Mouse (Mus musculus) T-cell, adult 2 months (primary cell): ENCODE results near the gene Cux1.

Experiments
- DNase-seq: peaks from one replicate; pipeline ENCODE4 v3.0.0; 2022; ENCODE audit warnings: low spot score

Cux1 gene

GRCm38 (mm10) chr5:136372276-136372675, 195.0 kb downstream of the Cux1 start:
- DNase-seq, result no peak

DNA sequence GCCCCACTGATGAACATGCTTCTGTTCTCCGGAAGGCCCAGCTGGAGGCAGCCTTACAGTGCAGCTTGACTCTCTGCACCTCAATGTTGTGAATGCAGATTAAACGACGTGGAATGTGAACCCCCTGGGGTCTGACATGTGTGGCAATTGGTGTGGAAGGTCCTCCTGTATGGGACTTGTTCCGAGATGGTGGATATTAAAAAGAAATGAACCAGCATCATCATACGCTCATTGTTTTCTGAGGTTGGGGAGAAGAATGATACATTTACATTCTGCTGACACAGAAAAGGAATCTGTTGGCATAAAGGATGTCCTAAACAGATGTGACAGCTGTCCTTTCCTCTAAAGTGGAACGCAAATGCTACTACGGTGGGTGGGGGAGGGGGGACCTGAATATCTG, 203.9 kb downstream of the Cux1 start:
- no peak for DNase-seq

GRCm38 (mm10) chr5:136362473-136363230, 204.6 kb downstream of the Cux1 start:
- DNase-seq, result no peak

DNA sequence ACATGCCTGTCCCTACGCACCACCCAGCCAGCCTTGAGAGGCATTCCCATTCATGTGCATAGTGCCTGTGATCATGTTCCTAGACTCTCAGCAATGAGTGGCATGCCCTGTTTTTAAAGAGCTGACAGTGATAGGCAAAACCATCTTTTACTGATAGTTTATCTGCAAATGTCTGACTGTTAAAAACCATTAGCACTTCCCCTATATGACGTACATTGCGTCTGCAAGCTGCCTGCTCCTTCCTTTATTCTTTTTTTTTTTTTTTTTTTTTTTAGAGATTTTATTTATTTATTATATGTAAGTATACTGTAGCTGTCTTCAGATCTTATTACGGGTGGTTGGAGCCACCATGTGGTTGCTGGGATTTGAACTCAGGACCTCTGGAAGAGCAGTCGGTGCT, 205.3 kb downstream of the Cux1 start:
- DNase-seq, result no peak

DNA sequence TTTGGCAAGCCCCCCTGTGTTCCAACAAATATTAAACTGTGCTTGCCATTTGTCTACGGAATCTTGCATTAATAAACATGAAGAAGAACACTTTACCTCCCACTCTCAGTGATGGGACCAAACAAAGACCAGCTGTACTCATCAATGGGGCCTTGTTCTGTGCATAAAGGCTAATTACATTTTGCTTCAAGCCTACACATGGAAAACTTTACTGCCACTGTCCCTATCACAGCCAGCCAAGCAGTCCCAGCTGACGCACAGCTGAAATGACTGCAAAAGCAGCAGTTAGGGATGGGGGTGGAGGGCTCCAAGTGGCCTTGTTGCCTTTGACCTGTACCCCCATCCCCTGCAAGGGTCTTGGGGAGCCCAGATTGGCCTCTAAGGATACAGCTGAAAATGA, 210.1 kb downstream of the Cux1 start:
- DNase-seq, result no peak

DNA sequence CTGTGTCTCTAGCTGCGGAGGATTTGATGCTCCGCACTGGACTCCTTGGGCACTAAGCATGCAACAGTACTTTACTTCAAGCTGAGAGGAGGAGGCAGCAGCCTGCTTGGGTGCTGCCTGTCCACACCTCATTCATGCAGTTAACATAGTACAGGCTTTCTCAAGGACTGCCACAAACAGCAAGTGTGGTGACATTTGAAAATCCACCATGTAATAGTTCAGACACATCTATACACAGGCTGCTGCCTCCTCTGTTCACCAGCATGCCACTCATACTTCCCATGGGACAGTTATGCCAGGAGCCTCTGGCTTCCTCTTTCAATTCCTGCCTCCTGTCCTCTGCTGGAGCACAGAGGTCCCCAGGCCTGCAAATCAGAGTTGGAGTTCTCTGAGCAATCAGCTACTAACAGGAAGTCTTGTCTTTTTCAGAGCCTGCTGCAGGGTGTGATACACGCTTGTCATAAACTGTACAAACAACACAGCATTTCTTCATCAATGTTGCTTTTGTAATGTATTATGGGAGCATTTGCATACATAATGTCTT, 211.6 kb downstream of the Cux1 start:
- DNase-seq, result no peak

DNA sequence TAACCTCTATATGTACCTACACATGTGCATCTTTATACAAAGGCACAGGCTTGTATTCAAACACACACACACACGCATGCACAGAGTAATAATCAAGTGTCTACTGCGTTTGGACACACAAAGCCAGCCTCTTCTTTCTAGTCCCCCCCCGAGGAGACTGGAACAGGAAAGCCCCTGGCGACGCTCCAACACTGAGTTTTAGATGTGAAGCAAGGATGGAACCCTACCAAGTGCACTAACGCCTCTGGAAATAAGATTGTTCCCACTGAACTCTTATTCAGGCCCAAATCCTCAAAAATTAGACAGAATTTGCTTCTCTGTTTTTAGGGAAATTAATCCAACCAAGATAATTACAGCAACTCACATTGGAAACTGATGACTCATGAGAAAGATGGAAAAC, 212.6 kb downstream of the Cux1 start:
- DNase-seq, result no peak

GRCm38 (mm10) chr5:136353114-136353513, 214.2 kb downstream of the Cux1 start:
- no peak for DNase-seq

GRCm38 (mm10) chr5:136343156-136343890, 224.0 kb downstream of the Cux1 start:
- DNase-seq, result no peak

DNA sequence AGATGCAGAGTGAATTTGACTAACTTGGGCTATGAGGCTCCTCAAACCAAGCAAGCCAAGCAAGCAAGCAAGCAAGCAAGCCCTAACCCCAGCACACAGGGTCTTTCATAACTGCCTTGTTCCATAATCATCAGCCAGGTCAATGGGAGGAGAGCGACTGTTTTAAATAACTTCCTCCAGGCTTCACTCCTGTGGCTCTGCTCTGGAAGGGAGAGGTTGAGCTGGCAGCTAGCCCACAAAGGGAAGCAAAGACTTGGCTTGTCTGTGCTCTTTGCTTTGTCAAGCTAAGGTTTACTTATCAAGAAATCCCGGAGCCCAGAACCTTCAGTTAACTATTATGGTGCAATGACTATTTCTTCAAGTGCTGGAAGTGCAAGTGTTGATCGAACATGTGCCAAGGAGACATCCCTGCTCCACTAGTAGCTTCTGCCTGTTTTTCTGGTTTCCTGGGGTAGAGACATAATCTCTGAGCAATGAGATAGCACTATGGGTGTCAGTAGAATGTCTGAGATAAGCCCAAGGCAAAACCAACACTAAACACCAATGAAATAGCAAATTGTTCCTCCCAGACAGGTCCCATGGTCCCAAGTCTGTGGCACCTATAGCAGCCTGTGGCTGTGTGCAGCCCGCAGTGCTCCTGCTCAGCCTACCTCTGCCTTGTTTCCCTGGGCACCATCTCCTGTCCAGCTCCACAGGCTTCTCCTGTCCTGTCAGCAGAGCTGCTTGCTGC, 230.3 kb downstream of the Cux1 start:
- no peak for DNase-seq

DNA sequence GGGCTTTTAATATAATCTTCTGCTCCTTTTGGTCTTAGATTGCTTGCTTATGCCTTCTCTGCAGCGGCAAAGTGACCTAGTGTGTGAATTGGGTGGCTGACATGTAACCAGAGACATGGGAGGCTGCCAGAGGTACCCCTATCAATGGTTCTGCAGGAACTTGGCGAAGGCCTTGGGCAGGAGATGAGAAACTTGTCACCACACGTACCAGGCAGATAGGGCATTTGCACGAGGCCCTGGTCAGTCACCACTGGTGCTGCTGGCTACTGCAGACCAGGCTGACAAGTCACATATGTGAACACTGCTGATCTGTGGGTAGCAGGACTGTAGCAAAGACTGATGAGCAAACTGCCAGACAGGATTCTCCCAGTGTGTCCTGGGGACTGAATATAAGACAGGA, 231.6 kb downstream of the Cux1 start:
- DNase-seq, result no peak

DNA sequence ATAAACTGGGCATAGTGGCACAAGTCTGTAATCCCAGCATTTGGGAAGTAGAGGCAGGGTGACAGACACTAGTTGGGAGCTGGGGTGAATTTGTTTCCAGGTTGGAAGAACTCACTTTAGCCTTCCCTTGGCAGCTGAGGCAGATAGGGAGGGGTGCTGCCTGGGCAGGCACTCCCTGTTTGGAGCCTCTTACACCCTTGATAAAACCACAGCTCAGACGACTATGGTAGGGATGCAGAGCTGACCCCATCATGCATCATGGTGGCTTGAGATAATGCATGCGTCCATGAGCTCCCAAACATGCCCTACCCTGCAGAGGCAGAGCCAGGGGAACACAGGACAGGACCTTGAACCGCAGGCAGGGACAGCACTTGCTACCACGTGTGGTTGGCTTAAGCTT, 232.5 kb downstream of the Cux1 start:
- no peak for DNase-seq

GRCm38 (mm10) chr5:136334051-136334450, 233.2 kb downstream of the Cux1 start:
- DNase-seq, result no peak

- no peak for DNase-seq
These were observed 234.4 kb downstream of the Cux1 start for GRCm38 (mm10) chr5:136332786-136333462.

- DNase-seq, result no peak
These were observed 239.6 kb downstream of the Cux1 start for GRCm38 (mm10) chr5:136327736-136328135.

DNA sequence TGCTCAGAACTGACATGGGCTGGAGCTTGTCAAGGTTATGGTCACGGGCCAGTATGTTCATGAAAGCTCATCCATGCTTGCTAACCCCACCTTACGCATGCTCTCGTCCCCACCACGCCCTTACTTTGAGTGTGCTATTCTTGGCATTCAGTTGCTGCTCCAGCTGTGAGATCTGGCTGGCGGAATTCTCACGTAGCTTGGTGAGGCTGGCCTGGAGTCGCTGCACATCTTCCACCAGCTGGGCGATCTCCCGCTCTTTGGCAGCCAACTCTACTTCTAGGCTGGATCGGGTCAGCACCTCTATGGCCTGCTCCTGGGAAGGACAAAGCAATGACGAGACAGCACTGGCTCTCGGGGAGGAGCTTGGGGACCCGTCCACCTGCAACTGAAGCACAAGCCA, 240.7 kb downstream of the Cux1 start:
- no peak for DNase-seq

DNA sequence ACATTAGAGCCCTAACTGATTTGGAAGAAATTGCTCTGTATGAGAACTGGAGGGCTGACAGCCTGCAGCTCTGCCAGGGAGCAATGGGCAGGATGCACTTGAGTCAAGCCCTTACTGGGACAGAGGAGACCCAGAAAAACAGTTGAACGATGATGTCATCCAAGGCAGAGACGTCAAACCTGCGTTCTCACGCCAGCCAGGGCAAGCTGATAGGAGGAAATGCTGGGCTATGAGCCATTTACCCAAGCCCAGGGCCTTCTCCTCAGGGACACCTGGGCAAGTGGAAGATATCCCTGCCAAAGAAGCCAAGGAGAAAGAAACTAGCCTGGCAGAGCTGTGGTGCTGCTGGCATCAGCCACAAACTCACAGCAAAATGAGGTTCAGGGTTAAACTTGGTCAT, 242.8 kb downstream of the Cux1 start:
- DNase-seq, result no peak

DNA sequence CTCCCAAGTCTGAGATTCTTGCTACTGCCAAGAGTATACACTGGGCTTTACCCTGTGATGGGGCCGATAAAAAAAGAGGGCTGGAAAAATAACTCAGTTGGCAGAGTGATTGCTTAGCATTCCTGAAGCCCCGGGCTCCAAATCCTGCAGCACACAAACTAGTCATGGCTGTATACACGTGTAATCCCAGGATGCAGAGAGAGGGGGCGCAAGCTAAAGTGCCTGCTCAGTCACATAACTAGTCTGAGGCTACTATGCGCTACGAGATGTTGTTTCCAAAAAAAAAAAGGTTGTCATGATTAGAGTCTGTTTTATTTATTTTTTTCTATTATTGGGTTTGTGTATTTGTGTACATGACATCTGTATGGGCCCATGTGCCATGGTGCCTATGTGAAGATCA, 245.9 kb downstream of the Cux1 start:
- no peak for DNase-seq

GRCm38 (mm10) chr5:136312566-136312965, 254.7 kb downstream of the Cux1 start:
- DNase-seq, result no peak

- DNase-seq, result no peak
These were observed 255.1 kb downstream of the Cux1 start for GRCm38 (mm10) chr5:136312166-136312565.

- DNase-seq, result no peak
These were observed 261.0 kb downstream of the Cux1 start for GRCm38 (mm10) chr5:136306254-136306653.

DNA sequence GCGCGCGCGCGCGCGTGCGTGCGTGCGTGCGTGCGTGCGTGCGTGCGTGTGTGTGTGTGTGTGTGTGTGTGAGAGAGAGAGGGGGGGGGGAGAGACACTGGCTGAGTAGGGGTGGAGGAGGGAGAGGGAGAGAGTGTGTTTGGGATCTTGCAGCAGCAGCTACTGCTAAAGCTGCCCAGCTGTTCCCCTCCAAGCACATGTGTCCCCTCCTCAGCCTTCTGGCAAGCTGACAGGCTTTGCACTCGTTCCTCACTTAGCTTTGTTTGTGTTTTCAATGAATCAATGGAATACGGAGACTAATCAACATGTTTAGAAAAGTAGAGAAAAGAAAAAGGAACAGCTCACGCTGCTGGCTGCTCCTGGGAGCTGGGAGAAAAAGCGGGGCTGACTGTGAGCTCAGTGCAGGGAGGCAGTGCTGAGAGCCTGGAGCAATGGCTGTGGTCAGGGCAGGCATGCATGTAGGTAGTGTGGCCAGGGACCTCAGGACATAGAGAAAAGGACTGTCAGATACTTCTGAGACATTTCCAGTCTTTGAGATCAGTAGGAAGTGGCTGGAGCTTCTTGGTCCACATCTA, 263.8 kb downstream of the Cux1 start:
- DNase-seq, result no peak
